Mouse (Mus musculus): Measurements from ENCODE around the gene Guca1a.

Gene Guca1a

DNA sequence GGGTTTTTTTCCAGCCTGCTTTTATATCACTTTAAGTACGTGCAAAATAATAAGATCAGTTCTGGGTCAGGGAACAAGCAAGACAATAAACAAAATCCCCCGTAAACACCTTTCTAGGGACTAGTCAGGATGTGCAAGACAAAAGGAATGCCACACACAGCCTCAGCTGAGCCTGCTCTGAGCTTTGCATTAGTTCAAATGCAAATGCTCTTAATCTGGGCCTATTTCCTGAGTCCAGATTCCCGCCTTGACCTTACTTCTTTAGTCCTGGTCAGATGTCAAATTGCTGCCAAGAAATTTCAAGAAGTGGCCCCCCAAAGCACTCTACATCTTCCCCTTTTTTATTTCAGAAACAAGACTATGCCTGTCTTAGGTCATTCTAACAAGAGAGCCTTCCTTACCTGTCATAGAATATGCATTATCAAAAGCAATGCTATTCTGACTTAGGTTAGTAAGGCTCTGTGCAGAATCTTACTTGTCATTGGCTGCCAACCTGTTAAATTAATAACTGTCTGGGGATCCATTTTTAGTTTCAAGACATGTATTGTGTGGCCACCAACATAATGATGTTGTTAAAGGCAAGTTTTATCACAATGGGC, 50.6 kb downstream of the Guca1a start:
- no peak for DNase-seq (ENCODE audit: extremely low spot score, low read depth, low spot score)
